In the genomic region with DNA sequence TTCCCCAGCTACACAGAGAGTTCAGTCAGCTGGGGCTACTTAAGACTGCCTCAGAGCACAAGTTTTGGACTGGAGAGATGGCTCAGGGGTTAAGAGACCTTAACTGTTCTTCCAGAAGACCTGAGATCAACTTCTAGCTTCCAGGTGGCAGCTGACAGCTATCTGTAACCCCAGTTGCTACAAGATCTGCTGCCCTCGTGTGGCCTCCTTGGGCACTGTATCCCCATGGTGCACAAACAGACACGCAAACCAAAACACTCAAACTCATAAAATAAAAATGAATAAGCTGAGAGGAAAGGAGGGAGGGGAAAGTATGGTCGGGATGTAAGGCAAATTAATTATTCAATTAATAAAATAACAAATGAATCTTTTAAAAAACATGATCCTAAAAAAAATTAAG, we compare ENCODE assay signal across 8 mouse cellular contexts. TPM values are rescaled to one million over a fixed set of nuclear protein-coding genes. Genes with fewer than 3 reads are reported as not detected.
A peak's percentile ranks its signal among the peaks of the same experiment; 100 is the strongest.
DNase-seq lines count a peak whose midpoint lies in the region; ATAC-seq and TF ChIP-seq lines count a peak whose summit lies in the region.

No protein-coding gene starts in this region.

- peak; percentile 70 for TF ChIP-seq CTCF in intestine, postnatal 0 days (IDR thresholded peaks at IDR 0.05; ENCODE audit: low read depth)

- DNase-seq in CD4-positive helper T cell, adult 2 months (ENCODE audit: low read depth, low spot score) = peak; percentile 47
- DNase-seq in ZHBTc4 (ENCODE audit: low read depth, low spot score) = peak; percentile 78
- peak; percentile 37 to 64 for DNase-seq in lung, postnatal 4 days
- DNase-seq in frontal cortex, adult 2 months (ENCODE audit: extremely low spot score in 1 of 2, low spot score in 1 of 2) = no peak
- DNase-seq in hindbrain, embryonic 14.5 days (ENCODE audit: low spot score) = no peak

- 46% methylated on average over 3 of the region's 3 CpGs for WGBS in intestine, postnatal 0 days
- WGBS in intestine, embryonic 16.5 days = 42% methylated on average over 3 of the region's 3 CpGs
- 40% methylated on average over 3 of the region's 3 CpGs for WGBS in hindbrain, embryonic 14.5 days

- H3K4me3 ChIP-seq in intestine, postnatal 0 days (ENCODE audit: low read depth, low read length) = no peak overlapping the region
- no peak overlapping the region for H3K4me3 ChIP-seq in intestine, embryonic 16.5 days (ENCODE audit: low read length)
- no peak overlapping the region for H3K4me3 ChIP-seq in hindbrain, embryonic 14.5 days (replicated peaks; ENCODE audit: low read length)

- H3K4me1 ChIP-seq in intestine, postnatal 0 days (replicated peaks; ENCODE audit: control insufficient read depth, insufficient read depth, low read length) = no peaks in the 10 kb centered on the region; the same call in 1 of the 2 replicates
- peaks cover 14% of the 10 kb centered on the region for H3K4me1 ChIP-seq in intestine, embryonic 16.5 days (ENCODE audit: control insufficient read depth, insufficient read depth, low read length)
- no peaks in the 10 kb centered on the region for H3K4me1 ChIP-seq in hindbrain, embryonic 14.5 days (replicated peaks; ENCODE audit: control insufficient read depth, insufficient read depth, low read length)

- no peak overlapping the region for H3K4me2 ChIP-seq in intestine, postnatal 0 days (replicated peaks; ENCODE audit: low read depth)
- H3K4me2 ChIP-seq in intestine, embryonic 16.5 days (ENCODE audit: low read depth, low read length) = no peak overlapping the region
- no peak overlapping the region for H3K4me2 ChIP-seq in hindbrain, embryonic 14.5 days (replicated peaks)

- no peak overlapping the region for H3K9ac ChIP-seq in intestine, postnatal 0 days (ENCODE audit: low read depth, low read length)
- H3K9ac ChIP-seq in intestine, embryonic 16.5 days (ENCODE audit: low read depth, low read length) = no peak overlapping the region
- no peak overlapping the region for H3K9ac ChIP-seq in hindbrain, embryonic 14.5 days

- H3K36me3 ChIP-seq in intestine, postnatal 0 days (ENCODE audit: control insufficient read depth, insufficient read depth) = no peaks in the 10 kb centered on the region
- no peaks in the 10 kb centered on the region for H3K36me3 ChIP-seq in intestine, embryonic 16.5 days (ENCODE audit: control insufficient read depth, insufficient read depth, low read length)
- no peaks in the 10 kb centered on the region for H3K36me3 ChIP-seq in hindbrain, embryonic 14.5 days (replicated peaks; ENCODE audit: control insufficient read depth, insufficient read depth)

- no peak overlapping the region for H3K27ac ChIP-seq in intestine, postnatal 0 days (ENCODE audit: low read depth, low read length)
- H3K27ac ChIP-seq in intestine, embryonic 16.5 days (ENCODE audit: low read length) = no peak overlapping the region
- no peak overlapping the region for H3K27ac ChIP-seq in hindbrain, embryonic 14.5 days

- no peaks in the 10 kb centered on the region for H3K9me3 ChIP-seq in intestine, postnatal 0 days (ENCODE audit: control insufficient read depth)
- H3K9me3 ChIP-seq in intestine, embryonic 16.5 days (ENCODE audit: control insufficient read depth, low read length) = no peaks in the 10 kb centered on the region
- no peaks in the 10 kb centered on the region for H3K9me3 ChIP-seq in hindbrain, embryonic 14.5 days (ENCODE audit: control insufficient read depth, low read length)

- ATAC-seq in intestine, postnatal 0 days = no peak
- no peak for ATAC-seq in intestine, embryonic 16.5 days
- ATAC-seq in granulocyte monocyte progenitor cell, adult 5-6 weeks (replicated peaks; ENCODE audit: poor library complexity, severe bottlenecking) = no peak
- no peak for ATAC-seq in hindbrain, embryonic 14.5 days (ENCODE audit: low FRiP score)

- no peaks in the 10 kb centered on the region for H3K27me3 ChIP-seq in intestine, postnatal 0 days (replicated peaks; ENCODE audit: control insufficient read depth, insufficient read depth, low read length)
- H3K27me3 ChIP-seq in intestine, embryonic 16.5 days (replicated peaks; ENCODE audit: control insufficient read depth, insufficient read depth, low read length) = no peaks in the 10 kb centered on the region
- peaks cover under 1% of the 10 kb centered on the region; the same call in 1 of the 2 replicates for H3K27me3 ChIP-seq in hindbrain, embryonic 14.5 days (ENCODE audit: control insufficient read depth, insufficient read depth, low read length)

RNA-seq across cellular contexts. Expression of a gene that starts 6.9 kb away (rescaled TPM):
- 1.9 and 2.3 TPM in 2 replicates for polyA plus RNA-seq in intestine, postnatal 0 days (2015; fragmentation: Nextera tagmentation; extraction: Ambion mirVana)
- polyA plus RNA-seq in intestine, embryonic 16.5 days (2015; fragmentation: Nextera tagmentation; extraction: Ambion mirVana) = 2.8 and 2.9 TPM in 2 replicates
- polyA plus RNA-seq in frontal cortex, adult 2 months (2012; rRNA removed) = 1.6 and 1.7 TPM in 2 replicates
- total RNA-seq in granulocyte monocyte progenitor cell, adult 5-6 weeks (2014; fragmentation: Nextera tagmentation) = not detected in 2 replicates
- total RNA-seq in granulocyte monocyte progenitor cell, adult 5-6 weeks (2017) = not detected in 2 replicates
- 1.0 and 1.2 TPM in 2 replicates for polyA plus RNA-seq in hindbrain, embryonic 14.5 days (2014; fragmentation: Nextera tagmentation; extraction: Ambion mirVana)

RNA-seq across cellular contexts. Expression of a gene that starts 34.3 kb away (rescaled TPM):
- 0.23 and 0.29 TPM in 2 replicates for polyA plus RNA-seq in intestine, postnatal 0 days (2015; fragmentation: Nextera tagmentation; extraction: Ambion mirVana)
- 0.32 and 0.38 TPM in 2 replicates for polyA plus RNA-seq in intestine, embryonic 16.5 days (2015; fragmentation: Nextera tagmentation; extraction: Ambion mirVana)
- polyA plus RNA-seq in frontal cortex, adult 2 months (2012; rRNA removed) = 5.2 and 5.3 TPM in 2 replicates
- not detected in 2 replicates for total RNA-seq in granulocyte monocyte progenitor cell, adult 5-6 weeks (2014; fragmentation: Nextera tagmentation)
- not detected in 2 replicates for total RNA-seq in granulocyte monocyte progenitor cell, adult 5-6 weeks (2017)
- polyA plus RNA-seq in hindbrain, embryonic 14.5 days (2014; fragmentation: Nextera tagmentation; extraction: Ambion mirVana) = 35.8 and 39.4 TPM in 2 replicates

RNA-seq across cellular contexts. Expression of a gene that starts 36.6 kb away (rescaled TPM):
- polyA plus RNA-seq in intestine, postnatal 0 days (2015; fragmentation: Nextera tagmentation; extraction: Ambion mirVana) = 13.3 and 14.8 TPM in 2 replicates
- 15.2 and 17.1 TPM in 2 replicates for polyA plus RNA-seq in intestine, embryonic 16.5 days (2015; fragmentation: Nextera tagmentation; extraction: Ambion mirVana)
- 20.9 and 22.1 TPM in 2 replicates for polyA plus RNA-seq in frontal cortex, adult 2 months (2012; rRNA removed)
- 7.8 and 18.3 TPM in 2 replicates for total RNA-seq in granulocyte monocyte progenitor cell, adult 5-6 weeks (2014; fragmentation: Nextera tagmentation)
- total RNA-seq in granulocyte monocyte progenitor cell, adult 5-6 weeks (2017) = 5.4 and 5.7 TPM in 2 replicates
- polyA plus RNA-seq in hindbrain, embryonic 14.5 days (2014; fragmentation: Nextera tagmentation; extraction: Ambion mirVana) = 32.0 and 32.7 TPM in 2 replicates

RNA-seq across cellular contexts. Expression of a gene that starts 36.8 kb away (rescaled TPM):
- polyA plus RNA-seq in intestine, postnatal 0 days (2015; fragmentation: Nextera tagmentation; extraction: Ambion mirVana) = 19.0 and 20.2 TPM in 2 replicates
- polyA plus RNA-seq in intestine, embryonic 16.5 days (2015; fragmentation: Nextera tagmentation; extraction: Ambion mirVana) = 34.7 and 35.0 TPM in 2 replicates
- polyA plus RNA-seq in frontal cortex, adult 2 months (2012; rRNA removed) = 40.7 and 44.3 TPM in 2 replicates
- total RNA-seq in granulocyte monocyte progenitor cell, adult 5-6 weeks (2014; fragmentation: Nextera tagmentation) = 44.3 and 46.4 TPM in 2 replicates
- total RNA-seq in granulocyte monocyte progenitor cell, adult 5-6 weeks (2017) = 53.3 and 56.4 TPM in 2 replicates
- 71.1 and 74.3 TPM in 2 replicates for polyA plus RNA-seq in hindbrain, embryonic 14.5 days (2014; fragmentation: Nextera tagmentation; extraction: Ambion mirVana)

Comparison
In these comparisons a context has a peak if more than half of its experiments do, and no peak if none do; other contexts are left out.
1. DNase-seq: peak in CD4-positive helper T cell, adult 2 months (single experiment), ZHBTc4 (single experiment) and lung, postnatal 4 days (2 of 2); none in frontal cortex, adult 2 months (0 of 2) and hindbrain, embryonic 14.5 days (single experiment).